Mouse (Mus musculus) MEL (cell line): ENCODE measurements around the gene Grb10.

Source experiments
- CTCF ChIP-seq, 3 experiments: IDR thresholded peaks in 2 of 3; conservative IDR thresholded peaks in 1 of 3; 2 replicates each; pipeline ENCODE4 v1.5.1; 2011 to 2012; ENCODE audit warnings: low read length in 3 of 3, low read depth in 2 of 3, mild to moderate bottlenecking in 2 of 3, improper control_type of control experiment in 1 of 3, inconsistent platforms in 1 of 3, mixed read lengths in 1 of 3, moderate library complexity in 1 of 3; ENCODE audit not compliant: control insufficient read depth in 1 of 3, insufficient read depth in 1 of 3, poor library complexity in 1 of 3, severe bottlenecking in 1 of 3
- ELF1 ChIP-seq: IDR thresholded peaks from 2 replicates; pipeline ENCODE4 v1.6.1; 2014; ENCODE audit warnings: low read depth, mild to moderate bottlenecking, inconsistent platforms, low read length, improper control_type of control experiment, moderate library complexity
- EP300 ChIP-seq, 2 experiments: IDR thresholded peaks; 2 replicates each; pipeline ENCODE4 v1.6.1; 2011; ENCODE audit warnings: improper control_type of control experiment in 2 of 2, low read length in 2 of 2, low read depth in 1 of 2, mild to moderate bottlenecking in 1 of 2
- POLR2AphosphoS5 ChIP-seq: IDR thresholded peaks from 2 replicates; pipeline ENCODE4 v1.6.1; 2012; ENCODE audit warnings: low read depth, borderline replicate concordance, mild to moderate bottlenecking, inconsistent platforms, low read length, moderate library complexity, mixed read lengths
- RAD21 ChIP-seq: IDR thresholded peaks from 2 replicates; pipeline ENCODE4 v1.6.1; 2011; ENCODE audit warnings: mild to moderate bottlenecking, low read depth, low read length, improper control_type of control experiment
- RCOR1 ChIP-seq: IDR thresholded peaks from 2 replicates; pipeline ENCODE4 v1.6.1; 2012; ENCODE audit warnings: low read depth, mild to moderate bottlenecking, inconsistent platforms, low read length, improper control_type of control experiment
- USF2 ChIP-seq, 2 experiments: IDR thresholded peaks; 2 replicates each; pipeline ENCODE4 v1.6.1; 2011 to 2012; ENCODE audit warnings: improper control_type of control experiment in 2 of 2, low read length in 2 of 2, borderline replicate concordance in 1 of 2, inconsistent platforms in 1 of 2, low read depth in 1 of 2, mild to moderate bottlenecking in 1 of 2; ENCODE audit not compliant: insufficient read depth in 1 of 2
- ZC3H11A ChIP-seq: IDR thresholded peaks from 2 replicates; pipeline ENCODE4 v1.6.1; 2012; ENCODE audit warnings: low read depth, mild to moderate bottlenecking, inconsistent platforms, low read length, improper control_type of control experiment
- ZNF384 ChIP-seq: IDR thresholded peaks from 2 replicates; pipeline ENCODE4 v1.6.1; 2012; ENCODE audit warnings: low read depth, mild to moderate bottlenecking, inconsistent platforms, low read length, improper control_type of control experiment

DNA sequence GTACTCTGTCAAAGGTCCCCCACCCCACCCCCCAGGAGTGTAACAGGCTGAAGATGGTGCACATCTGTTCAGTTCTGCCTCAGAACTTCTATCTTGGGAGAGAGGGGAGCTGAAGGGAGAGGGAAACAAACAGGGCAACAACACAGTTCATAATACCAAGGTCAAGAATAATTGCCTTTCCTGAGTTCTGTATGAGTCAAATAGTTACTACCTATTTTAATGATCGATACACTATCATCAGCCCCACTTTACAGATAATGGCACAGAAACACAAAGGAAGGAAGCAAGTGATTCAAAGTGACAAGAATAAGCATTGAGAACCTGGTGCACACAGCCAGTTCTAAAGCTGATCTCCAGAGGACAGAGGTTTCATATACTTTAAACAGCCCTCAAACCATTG lies 99.9 kb downstream of the Grb10 start:
- no peak for TF ChIP-seq ZNF384
- no peak for TF ChIP-seq EP300 (IDR thresholded peaks at IDR 0.05; ENCODE audit: low read depth in 1 of 2, low read length in 2 of 2)
- no peak for TF ChIP-seq CTCF (IDR thresholded peaks at IDR 0.05 in 2 of 3, conservative IDR thresholded peaks at IDR 0.05 in 1 of 3; ENCODE audit: control insufficient read depth in 1 of 3, insufficient read depth in 1 of 3, low read depth in 2 of 3, low read length in 3 of 3, poor library complexity in 1 of 3, severe bottlenecking in 1 of 3)
- TF ChIP-seq ELF1 = no peak
- no peak for TF ChIP-seq USF2 (IDR thresholded peaks at IDR 0.05; ENCODE audit: borderline replicate concordance in 1 of 2, insufficient read depth in 1 of 2, low read depth in 1 of 2, low read length in 2 of 2)
- TF ChIP-seq POLR2AphosphoS5 = no peak
- no peak for TF ChIP-seq RCOR1
- TF ChIP-seq RAD21 = no peak
- TF ChIP-seq ZC3H11A = no peak
